26 mouse cellular contexts compared by ENCODE assay signal in the genomic region with DNA sequence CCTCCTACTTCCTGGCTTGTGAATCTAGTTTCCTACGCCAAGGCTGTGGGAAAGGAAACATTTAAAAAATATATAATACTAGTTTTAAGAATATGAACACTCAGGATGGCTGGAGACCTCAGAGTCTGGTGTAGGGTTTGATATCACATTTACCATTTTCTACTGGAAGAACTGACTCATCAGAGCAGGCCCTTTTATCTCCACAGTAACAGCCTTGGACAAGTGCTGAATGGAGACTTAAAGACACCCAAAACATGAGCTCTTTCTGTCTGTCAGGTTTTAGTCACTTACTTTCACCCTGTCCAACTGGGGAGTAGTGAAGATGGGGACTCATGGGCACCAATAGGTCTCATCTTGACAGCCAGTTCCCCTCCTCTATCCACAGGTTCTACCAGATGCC.
"Had no signal": no experiment of that assay in that cellular context is flagged by ENCODE, and none has a peak within 500 bp of the region (broad histone marks: within the 10 kb centered on the region; RNA-seq: fewer than 3 reads in every experiment).

No protein-coding gene starts in this region.

- H3K9me3 ChIP-seq: heart, embryonic 15.5 days; hindbrain, embryonic 15.5 days; limb, embryonic 15.5 days; liver, embryonic 12.5 days had no signal

- H3K9ac ChIP-seq: heart, embryonic 13.5 days; heart, embryonic 15.5 days; hindbrain, embryonic 13.5 days; hindbrain, embryonic 15.5 days; kidney, embryonic 15.5 days; limb, embryonic 13.5 days; limb, embryonic 15.5 days; liver, embryonic 12.5 days; liver, embryonic 14.5 days had no signal

- H3K27me3 ChIP-seq: heart, embryonic 13.5 days; heart, embryonic 15.5 days; hindbrain, embryonic 13.5 days; hindbrain, embryonic 15.5 days; kidney, embryonic 15.5 days; limb, embryonic 13.5 days; limb, embryonic 15.5 days; liver, embryonic 12.5 days had no signal

- DNase-seq: gastrocnemius, postnatal 14 days; gastrocnemius, postnatal 36 days; heart, adult 2 months; heart, postnatal 14 days; heart, postnatal 36 days; kidney, adult 11 months; kidney, adult 2 months; kidney, adult 9 months; kidney, postnatal 14 days; kidney, postnatal 36 days; layer of hippocampus, adult 9-11 months; layer of hippocampus, postnatal 36 days; left cerebral cortex, postnatal 4 days had no signal

- H3K36me3 ChIP-seq: heart, embryonic 13.5 days; heart, embryonic 15.5 days; hindbrain, embryonic 13.5 days; hindbrain, embryonic 15.5 days; kidney, embryonic 15.5 days; limb, embryonic 13.5 days; limb, embryonic 15.5 days; liver, embryonic 12.5 days had no signal

- H3K4me3 ChIP-seq: heart, adult 2 months; heart, embryonic 13.5 days; heart, embryonic 15.5 days; hindbrain, embryonic 13.5 days; hindbrain, embryonic 15.5 days; kidney, embryonic 15.5 days; limb, embryonic 13.5 days; limb, embryonic 15.5 days; liver, embryonic 12.5 days had no signal

- ATAC-seq: hindbrain, postnatal 0 days; intestine, embryonic 16.5 days; liver, embryonic 12.5 days had no signal

- H3K27ac ChIP-seq: heart, adult 2 months; heart, embryonic 13.5 days; heart, embryonic 15.5 days; hindbrain, embryonic 13.5 days; hindbrain, embryonic 15.5 days; hindbrain, postnatal 0 days; kidney, embryonic 15.5 days; kidney, postnatal 0 days; limb, embryonic 13.5 days; limb, embryonic 15.5 days; liver, embryonic 12.5 days; liver, embryonic 14.5 days had no signal

- H3K4me2 ChIP-seq: heart, embryonic 11.5 days; heart, embryonic 13.5 days; heart, embryonic 15.5 days; hindbrain, embryonic 13.5 days; hindbrain, embryonic 15.5 days; kidney, embryonic 15.5 days; limb, embryonic 13.5 days; limb, embryonic 15.5 days; liver, embryonic 12.5 days had no signal

- H3K4me1 ChIP-seq: heart, embryonic 13.5 days; heart, embryonic 15.5 days; hindbrain, embryonic 13.5 days; hindbrain, embryonic 15.5 days; kidney, embryonic 15.5 days; limb, embryonic 13.5 days; limb, embryonic 15.5 days; liver, embryonic 12.5 days had no signal
